Mouse (Mus musculus) layer of hippocampus, adult 11-12 months (tissue): ENCODE results near the gene Dnah9.

Experiments used
- DNase-seq: peaks from one replicate; pipeline ENCODE4 v3.0.0; 2022; ENCODE audit warnings: low spot score

Dnah9 gene

GRCm38 (mm10) chr11:65794428-65795219 lies 373.7 kb downstream of the Dnah9 start:
- no peak for DNase-seq

GRCm38 (mm10) chr11:65788154-65788553 lies 380.2 kb downstream of the Dnah9 start, which contains the start of gene Map2k4:
Gene Map2k4 (minus strand): TSS chr11:65788297.
- peak; percentile 91 for DNase-seq

GRCm38 (mm10) chr11:65787421-65788151 lies 380.8 kb downstream of the Dnah9 start:
- no peak for DNase-seq

GRCm38 (mm10) chr11:65786160-65786559 lies 382.2 kb downstream of the Dnah9 start:
- no peak for DNase-seq

GRCm38 (mm10) chr11:65781596-65781995 lies 386.8 kb downstream of the Dnah9 start:
- DNase-seq, result no peak
